Mouse (Mus musculus): ENCODE measurements around the gene Gm42715. TPM values are rescaled to one million over a fixed set of nuclear protein-coding genes. Genes with fewer than 3 reads are reported as not detected.

Gene Gm42715
- polyA plus RNA-seq, 1 experiment from 2014 or later: 16.8 TPM

DNA sequence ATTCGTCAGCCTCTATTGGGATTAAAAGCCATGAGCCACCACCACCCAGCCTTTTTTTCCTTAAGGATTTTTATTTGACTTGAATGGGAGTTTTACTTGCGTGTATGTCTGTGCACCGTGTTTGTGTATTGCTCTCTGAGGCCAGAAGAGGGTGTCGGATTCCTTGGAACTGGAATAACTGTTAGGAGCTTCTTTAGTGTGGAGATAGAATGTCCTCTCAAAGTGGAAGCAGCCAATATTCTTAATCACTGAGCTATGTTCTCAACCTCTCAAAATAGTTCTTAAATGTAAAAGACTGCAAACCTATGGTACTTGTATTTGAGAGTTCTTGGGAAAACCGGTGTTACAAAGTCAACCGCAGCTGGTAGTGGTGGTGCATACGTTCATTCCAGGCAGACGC, 8.1 kb upstream of the Gm42715 start:
- ATAC-seq (ENCODE audit: low FRiP score): no peak
- Histone ChIP-seq H3K4me3 (replicated peaks) (peak overlapping the region; percentile 85), H3K27me3 (no peaks in the 10 kb centered on the region), H3K36me3 (replicated peaks) (peaks cover 15% of the 10 kb centered on the region), H3K4me1 (peaks cover 22% of the 10 kb centered on the region), H3K27ac (peak overlapping the region; percentile 98), H3K9ac (0 out of 2 replicates have a peak overlapping the region, but pooled peaks have one; percentile 88), H3K9me3 (no peaks in the 10 kb centered on the region), H3K4me2 (peak overlapping the region; percentile 66)
- 35% methylated on average over 8 of the region's 8 CpGs for WGBS

DNA sequence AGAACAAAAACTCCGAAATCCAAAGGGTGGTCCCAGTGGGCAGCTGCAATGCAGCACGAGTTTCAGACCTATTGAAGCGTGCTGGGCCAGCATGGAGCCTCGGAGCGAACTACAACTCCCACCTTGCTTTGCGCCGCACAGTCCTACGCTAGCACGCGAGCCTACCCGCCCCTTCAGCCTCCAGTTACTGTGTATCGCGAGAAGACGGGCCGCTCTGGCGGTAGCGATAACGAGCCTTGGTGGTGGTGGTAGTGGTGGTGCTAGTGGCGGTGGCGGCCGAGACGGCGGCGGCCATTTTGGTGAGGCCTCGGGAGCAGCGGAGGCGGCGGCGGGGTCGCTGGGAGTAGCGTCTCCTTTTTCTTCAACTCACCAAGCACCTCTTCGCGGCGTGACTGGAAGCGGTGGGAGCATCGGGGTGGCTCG, 7.6 kb upstream of the Gm42715 start, which contains the start of gene Srcap:
Srcap (plus strand) TSS at position 176 of the 423 bp plus-strand sequence.
- H3K9me3 ChIP-seq: no peaks in the 10 kb centered on the region
- H3K9ac ChIP-seq: peak within 1 kb of the TSS; percentile 88
- WGBS: under 1% methylated on average over 37 of the region's 37 CpGs
- peak; percentile 98 for ATAC-seq (ENCODE audit: low FRiP score)
- H3K36me3 ChIP-seq (replicated peaks): peaks cover 21% of the 10 kb centered on the region
- no peaks in the 10 kb centered on the region for H3K27me3 ChIP-seq
- H3K4me1 ChIP-seq: peaks cover 22% of the 10 kb centered on the region
- peak within 1 kb of the TSS; percentile 98 for H3K27ac ChIP-seq
- H3K4me3 ChIP-seq (replicated peaks): peak within 1 kb of the TSS; percentile 85
- H3K4me2 ChIP-seq: peak within 1 kb of the TSS; percentile 66

DNA sequence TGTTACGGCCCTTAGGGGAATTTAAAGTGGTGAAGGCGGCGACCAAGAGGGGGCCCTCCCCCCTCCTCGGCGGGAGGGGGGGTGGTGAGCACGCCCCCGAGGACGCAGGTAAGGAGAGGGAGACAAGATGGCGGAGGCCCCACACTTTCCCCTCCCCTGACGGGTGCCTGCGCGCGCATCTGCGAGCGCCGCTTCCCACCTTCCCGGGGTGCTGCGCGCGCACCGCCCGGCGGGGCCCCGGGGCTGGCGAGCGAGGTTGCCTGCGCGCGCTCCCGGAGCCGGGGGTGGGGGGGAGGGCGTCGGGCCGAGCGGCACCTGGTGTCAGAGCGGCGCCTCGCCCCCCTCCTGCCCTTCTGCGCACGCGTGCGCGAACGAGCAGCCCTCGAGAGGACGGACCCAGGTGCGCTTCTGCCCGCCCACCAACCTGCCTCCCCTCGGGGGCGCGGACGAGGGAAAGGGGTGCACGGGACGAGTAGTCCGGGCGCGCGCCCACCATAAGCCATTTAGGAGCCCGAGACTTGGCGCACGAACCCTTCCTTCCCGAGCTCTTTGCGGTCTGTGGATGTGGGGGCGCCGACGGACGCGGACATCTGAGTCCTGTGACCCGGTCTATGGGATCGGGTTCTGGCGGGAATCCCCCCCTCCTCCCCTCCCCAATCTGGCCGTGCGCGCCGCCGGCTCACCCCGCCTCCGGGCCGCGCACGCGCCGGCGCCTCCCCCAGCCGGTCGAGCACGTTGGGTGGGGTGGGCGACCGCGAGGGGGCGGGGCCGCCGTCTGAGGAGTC, 7.0 kb upstream of the Gm42715 start:
- Histone ChIP-seq H3K9ac (peak overlapping the region; percentile 88), H3K4me3 (replicated peaks) (peak overlapping the region; percentile 85), H3K27me3 (no peaks in the 10 kb centered on the region), H3K27ac (peak overlapping the region; percentile 98), H3K9me3 (no peaks in the 10 kb centered on the region), H3K36me3 (replicated peaks) (peaks cover 27% of the 10 kb centered on the region), H3K4me1 (peaks cover 22% of the 10 kb centered on the region), H3K4me2 (peak overlapping the region; percentile 66)
- peak; percentile 85 for ATAC-seq (ENCODE audit: low FRiP score)
- whole genome bisulfite sequencing: under 1% methylated on average over 67 of the region's 93 CpGs

DNA sequence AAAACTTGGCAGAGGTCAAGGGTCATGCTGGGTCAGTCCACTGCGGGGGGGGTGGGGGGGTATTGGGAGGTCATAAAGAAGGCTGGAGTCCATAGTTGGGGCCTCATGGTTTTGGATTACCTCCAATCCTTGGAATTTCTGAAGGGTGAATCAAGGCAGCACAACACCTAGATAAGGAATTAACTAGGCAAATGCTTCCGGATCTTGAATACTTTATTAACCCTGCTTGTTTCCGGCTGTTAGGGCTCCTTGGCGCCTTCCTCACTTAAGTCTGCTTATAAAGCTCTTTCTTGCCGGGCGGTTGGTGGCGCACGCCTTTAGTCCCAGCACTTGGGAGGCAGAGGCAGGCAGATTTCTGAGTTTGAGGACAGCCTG, 6.4 kb upstream of the Gm42715 start:
- peak overlapping the region; percentile 85 for H3K4me3 ChIP-seq (replicated peaks)
- WGBS: 50% methylated on average over 8 of the region's 8 CpGs
- H3K36me3 ChIP-seq (replicated peaks): peaks cover 33% of the 10 kb centered on the region
- peak overlapping the region; percentile 88 for H3K9ac ChIP-seq
- H3K4me2 ChIP-seq: peak overlapping the region; percentile 66
- H3K27me3 ChIP-seq: no peaks in the 10 kb centered on the region
- no peaks in the 10 kb centered on the region for H3K9me3 ChIP-seq
- H3K4me1 ChIP-seq: peaks cover 22% of the 10 kb centered on the region
- peak overlapping the region; percentile 98 for H3K27ac ChIP-seq
- no peak for ATAC-seq (ENCODE audit: low FRiP score)

DNA sequence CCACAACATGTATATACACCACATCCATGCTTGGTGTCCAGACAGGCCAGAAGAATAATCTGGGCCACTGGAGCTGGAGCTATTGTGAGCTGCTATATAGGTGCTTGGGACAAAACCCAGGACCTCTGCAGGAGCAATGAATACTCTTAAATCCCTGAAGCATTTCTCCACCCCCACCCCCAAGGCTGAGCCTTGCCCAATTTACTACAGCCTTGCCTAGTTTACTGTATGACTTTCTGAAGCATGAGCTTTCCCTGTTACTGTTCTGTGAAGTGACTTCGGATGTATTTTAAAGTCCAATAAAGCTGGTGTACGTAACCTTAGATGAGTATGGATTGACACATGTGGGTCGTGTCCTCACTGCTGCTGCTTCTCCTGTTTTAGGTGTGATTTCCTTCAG, 5.6 kb upstream of the Gm42715 start:
- Histone ChIP-seq H3K9me3 (no peaks in the 10 kb centered on the region), H3K4me3 (replicated peaks) (peak overlapping the region; percentile 85), H3K27ac (no peak overlapping the region), H3K9ac (0 out of 2 replicates have a peak overlapping the region, but pooled peaks have one; percentile 8), H3K4me2 (peak overlapping the region; percentile 66), H3K4me1 (peaks cover 22% of the 10 kb centered on the region), H3K27me3 (no peaks in the 10 kb centered on the region), H3K36me3 (replicated peaks) (peaks cover 39% of the 10 kb centered on the region)
- 89% methylated on average over 3 of the region's 3 CpGs for WGBS
- no peak for ATAC-seq (ENCODE audit: low FRiP score)

DNA sequence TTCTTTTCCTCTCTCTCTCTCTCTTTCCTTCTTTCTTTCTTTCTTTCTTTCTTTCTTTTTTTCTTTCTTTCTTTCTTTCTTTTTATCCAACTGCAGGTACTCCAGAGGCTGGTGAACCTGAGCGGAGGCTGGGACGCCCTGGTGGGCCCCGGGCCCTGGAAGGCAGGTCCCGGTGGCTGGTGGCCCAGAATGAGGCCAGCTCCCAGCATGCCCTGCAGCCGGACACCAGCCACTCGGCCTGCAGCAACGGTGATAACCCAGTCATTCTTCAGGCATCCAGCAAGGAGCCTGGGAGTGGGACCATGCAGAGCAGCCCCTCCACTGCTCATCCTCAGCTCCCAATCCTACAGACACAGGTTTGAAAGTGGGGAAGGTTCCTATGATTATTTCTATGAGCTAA, 3.5 kb upstream of the Gm42715 start:
- Histone ChIP-seq H3K9ac (no peak overlapping the region), H3K27me3 (no peaks in the 10 kb centered on the region), H3K9me3 (no peaks in the 10 kb centered on the region), H3K27ac (no peak overlapping the region), H3K36me3 (replicated peaks) (peaks cover 56% of the 10 kb centered on the region), H3K4me2 (no peak overlapping the region), H3K4me3 (replicated peaks) (no peak overlapping the region), H3K4me1 (peaks cover 22% of the 10 kb centered on the region)
- no peak for ATAC-seq (ENCODE audit: low FRiP score)
- 94% methylated on average over 7 of the region's 7 CpGs for WGBS

DNA sequence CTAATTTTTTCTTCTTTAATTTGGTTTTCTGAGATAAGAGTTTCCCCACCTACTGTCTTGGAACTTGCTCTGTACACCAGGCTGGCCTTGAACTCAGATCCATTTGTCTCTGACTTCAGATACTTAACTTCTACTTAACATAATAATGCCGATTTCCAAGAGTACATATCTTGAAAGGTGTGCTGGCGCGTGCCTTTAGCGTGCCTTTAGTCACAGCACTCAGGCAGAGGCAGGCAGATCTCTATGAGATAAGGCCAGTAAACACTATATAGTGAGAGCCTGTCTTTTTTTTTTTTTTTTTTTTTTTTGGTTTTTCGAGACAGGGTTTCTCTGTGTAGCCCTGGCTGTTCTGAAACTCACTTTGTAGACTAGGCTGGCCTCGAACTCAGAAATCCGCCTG, 3.0 kb upstream of the Gm42715 start:
- no peaks in the 10 kb centered on the region for H3K9me3 ChIP-seq

DNA sequence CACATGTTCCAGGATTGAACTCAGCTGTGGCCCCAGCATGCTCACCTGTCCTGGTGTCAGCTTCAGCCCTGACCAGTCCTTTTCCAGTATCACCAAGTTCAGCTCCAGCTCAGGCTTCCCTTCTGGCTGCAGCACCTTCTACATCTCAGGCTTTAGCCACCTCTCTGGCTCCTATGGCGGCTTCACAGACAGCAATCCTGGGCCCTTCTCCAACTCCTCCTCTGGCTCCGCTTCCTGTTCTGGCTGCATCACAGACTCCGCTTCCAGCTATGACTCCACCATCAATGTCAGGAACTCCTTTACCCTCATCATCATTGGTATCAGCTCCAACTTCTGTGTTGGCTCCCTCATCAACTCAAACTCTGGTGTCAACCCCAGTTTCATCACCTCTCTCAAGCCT, 22.3 kb downstream of the Gm42715 start:
- no peak overlapping the region for H3K27ac ChIP-seq
- H3K36me3 ChIP-seq (replicated peaks): peaks cover 94% of the 10 kb centered on the region
- 100% methylated on average over 3 of the region's 3 CpGs for WGBS
- no peak overlapping the region for H3K4me2 ChIP-seq
- no peak overlapping the region for H3K4me3 ChIP-seq (replicated peaks)
- no peaks in the 10 kb centered on the region for H3K9me3 ChIP-seq
- ATAC-seq (ENCODE audit: low FRiP score): no peak
- H3K27me3 ChIP-seq: no peaks in the 10 kb centered on the region
- H3K4me1 ChIP-seq: no peaks in the 10 kb centered on the region
- H3K9ac ChIP-seq: no peak overlapping the region

More for the DNA sequence above, 3.0 kb upstream of the Gm42715 start:
- 94% methylated on average over 7 of the region's 7 CpGs for WGBS
- no peak overlapping the region for H3K9ac ChIP-seq
- ATAC-seq (ENCODE audit: low FRiP score): no peak
- H3K36me3 ChIP-seq (replicated peaks): peaks cover 61% of the 10 kb centered on the region
- H3K27ac ChIP-seq: no peak overlapping the region
- no peaks in the 10 kb centered on the region for H3K27me3 ChIP-seq
- H3K4me2 ChIP-seq: no peak overlapping the region
- no peak overlapping the region for H3K4me3 ChIP-seq (replicated peaks)
- peaks cover 18% of the 10 kb centered on the region for H3K4me1 ChIP-seq

DNA sequence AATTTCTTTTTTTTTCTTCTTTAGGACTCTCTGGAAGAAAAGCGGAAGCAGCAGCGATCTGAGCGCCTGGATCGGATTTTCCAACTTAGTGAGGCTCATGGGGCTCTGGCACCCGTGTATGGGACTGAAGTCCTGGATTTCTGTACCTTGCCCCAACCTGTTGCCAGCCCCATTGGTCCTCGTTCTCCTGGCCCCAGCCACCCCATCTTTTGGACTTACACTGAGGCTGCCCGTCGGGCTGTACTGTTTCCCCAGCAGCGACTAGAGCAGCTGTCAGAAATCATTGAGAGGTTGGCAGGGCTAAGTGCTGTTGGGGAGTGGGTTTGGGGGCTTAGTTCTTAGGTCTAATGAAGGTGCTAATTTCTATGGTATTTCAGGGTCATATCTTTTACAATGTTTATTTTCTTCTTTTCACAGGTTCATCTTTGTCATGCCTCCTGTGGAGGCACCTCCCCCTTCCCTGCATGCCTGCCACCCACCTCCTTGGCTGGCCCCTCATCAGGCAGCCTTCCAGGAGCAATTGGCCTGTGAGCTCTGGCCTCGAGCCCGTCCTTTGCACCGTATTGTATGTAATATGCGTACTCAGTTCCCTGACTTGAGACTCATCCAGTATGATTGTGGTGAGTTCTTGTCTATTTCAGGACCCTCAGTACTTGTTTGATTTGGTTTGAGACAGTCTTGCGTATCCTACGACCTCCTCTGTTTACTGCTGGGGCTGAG, 29.9 kb downstream of the Gm42715 start:
- H3K27ac ChIP-seq: no peak overlapping the region
- H3K4me3 ChIP-seq (replicated peaks): no peak overlapping the region
- peaks cover 78% of the 10 kb centered on the region for H3K36me3 ChIP-seq (replicated peaks)
- no peaks in the 10 kb centered on the region for H3K9me3 ChIP-seq
- no peak overlapping the region for H3K9ac ChIP-seq
- 93% methylated on average over 15 of the region's 15 CpGs for WGBS
- no peak for ATAC-seq (ENCODE audit: low FRiP score)
- no peak overlapping the region for H3K4me2 ChIP-seq
- H3K4me1 ChIP-seq: no peaks in the 10 kb centered on the region
- no peaks in the 10 kb centered on the region for H3K27me3 ChIP-seq

DNA sequence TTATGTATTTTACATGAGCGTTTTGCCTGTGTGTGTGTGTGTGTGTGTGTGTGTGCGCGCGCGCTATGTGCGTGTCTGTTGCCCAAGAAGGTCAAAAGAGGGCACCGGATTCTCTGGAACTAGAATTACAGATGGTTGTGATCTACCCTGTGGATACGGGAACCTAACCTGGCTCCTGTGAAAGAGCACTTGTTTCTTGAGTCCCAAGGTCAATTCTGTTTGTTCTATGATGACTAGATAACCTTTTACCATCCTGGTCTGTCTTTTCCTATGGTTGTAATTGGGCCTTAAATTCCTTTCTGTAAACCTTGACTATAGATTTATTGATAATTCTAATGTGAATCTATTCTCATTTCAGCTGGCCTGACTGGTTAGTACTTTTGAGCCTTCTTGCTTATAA, 32.2 kb downstream of the Gm42715 start:
- peaks cover 80% of the 10 kb centered on the region for H3K36me3 ChIP-seq (replicated peaks)
- ATAC-seq (ENCODE audit: low FRiP score): no peak
- 94% methylated on average over 8 of the region's 8 CpGs for WGBS

DNA sequence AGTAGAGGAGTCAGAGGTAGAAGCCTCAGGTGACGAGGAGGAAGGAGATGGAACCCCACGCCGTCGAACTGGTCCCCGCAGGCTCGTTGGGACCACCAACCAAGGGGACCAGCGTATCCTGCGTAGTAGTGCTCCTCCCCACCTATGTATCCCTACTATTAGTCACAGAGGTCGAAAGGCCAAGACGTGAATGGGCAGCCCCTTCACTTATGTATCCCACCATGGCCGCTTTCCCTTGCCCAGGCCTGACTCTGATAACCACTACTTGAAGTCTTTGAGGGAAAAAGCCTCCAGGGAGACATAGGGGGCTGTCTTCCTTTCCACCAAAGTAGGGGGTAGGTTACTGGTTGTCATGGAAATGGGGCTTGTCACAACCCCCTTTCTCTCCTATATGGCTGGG, 41.2 kb downstream of the Gm42715 start:
- Histone ChIP-seq H3K27ac (no peak overlapping the region), H3K9ac (no peak overlapping the region), H3K27me3 (no peaks in the 10 kb centered on the region), H3K4me1 (no peaks in the 10 kb centered on the region), H3K36me3 (replicated peaks) (peaks cover 82% of the 10 kb centered on the region), H3K4me3 (replicated peaks) (no peak overlapping the region), H3K9me3 (no peaks in the 10 kb centered on the region), H3K4me2 (no peak overlapping the region)
- WGBS: 92% methylated on average over 11 of the region's 11 CpGs
- no peak for ATAC-seq (ENCODE audit: low FRiP score)

More for the DNA sequence above, 32.2 kb downstream of the Gm42715 start:
- H3K9ac ChIP-seq: no peak overlapping the region
- H3K9me3 ChIP-seq: no peaks in the 10 kb centered on the region
- H3K27me3 ChIP-seq: no peaks in the 10 kb centered on the region
- no peak overlapping the region for H3K27ac ChIP-seq
- H3K4me1 ChIP-seq: no peaks in the 10 kb centered on the region
- no peak overlapping the region for H3K4me2 ChIP-seq
- no peak overlapping the region for H3K4me3 ChIP-seq (replicated peaks)

DNA sequence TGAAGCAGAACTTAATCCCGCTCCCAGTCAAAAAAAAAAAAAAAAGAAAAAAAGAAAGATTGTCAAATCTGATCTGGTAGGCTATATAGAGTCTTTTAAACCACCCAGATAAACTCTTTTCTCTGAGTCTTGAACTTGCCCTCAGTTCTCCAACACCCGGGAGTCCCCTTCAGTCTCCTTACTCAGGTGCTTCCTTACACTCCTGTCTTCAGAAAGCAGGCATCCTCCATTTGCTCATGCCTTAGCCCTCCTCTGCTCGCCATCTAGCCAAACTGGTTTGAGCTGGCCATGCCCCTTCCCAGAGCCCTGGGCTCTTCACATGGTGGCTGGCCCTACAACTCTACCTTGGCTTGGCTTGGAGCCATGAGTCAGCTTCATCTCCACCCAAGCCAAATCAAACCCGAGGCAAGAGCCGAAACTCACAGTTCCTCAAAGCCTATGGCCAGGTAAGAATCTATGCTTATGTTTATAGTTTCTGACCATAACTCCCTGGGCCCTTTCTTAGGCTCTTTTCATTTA, 42.0 kb downstream of the Gm42715 start, which contains the start of gene Tmem265:
Tmem265 (plus strand) TSS at position 51 of the 519 bp plus-strand sequence.
- 93% methylated on average over 5 of the region's 5 CpGs for WGBS

More for the DNA sequence above, 42.0 kb downstream of the Gm42715 start, which contains the start of gene Tmem265:
- Histone ChIP-seq H3K27ac (no peak within 1 kb of the TSS), H3K27me3 (no peaks in the 10 kb centered on the region), H3K36me3 (replicated peaks) (peaks cover 81% of the 10 kb centered on the region), H3K4me2 (no peak within 1 kb of the TSS), H3K9me3 (no peaks in the 10 kb centered on the region), H3K9ac (no peak within 1 kb of the TSS), H3K4me3 (replicated peaks) (no peak within 1 kb of the TSS), H3K4me1 (no peaks in the 10 kb centered on the region)
- no peak for ATAC-seq (ENCODE audit: low FRiP score)

Data from forebrain, embryonic 12.5 days (tissue).